Mouse (Mus musculus) thymus, postnatal 36 days (tissue): ENCODE measurements around the gene Nat10.

ENCODE experiments used
- DNase-seq, 2 experiments: peaks; one replicate each; pipeline ENCODE4 v3.0.0; 2022; ENCODE audit warnings: mixed read lengths in 2 of 2

Gene Nat10

GRCm38 (mm10) chr2:103743988-103744387 is 17.1 kb downstream of the Nat10 start:
- peak; percentile 65 to 77 for DNase-seq

DNA sequence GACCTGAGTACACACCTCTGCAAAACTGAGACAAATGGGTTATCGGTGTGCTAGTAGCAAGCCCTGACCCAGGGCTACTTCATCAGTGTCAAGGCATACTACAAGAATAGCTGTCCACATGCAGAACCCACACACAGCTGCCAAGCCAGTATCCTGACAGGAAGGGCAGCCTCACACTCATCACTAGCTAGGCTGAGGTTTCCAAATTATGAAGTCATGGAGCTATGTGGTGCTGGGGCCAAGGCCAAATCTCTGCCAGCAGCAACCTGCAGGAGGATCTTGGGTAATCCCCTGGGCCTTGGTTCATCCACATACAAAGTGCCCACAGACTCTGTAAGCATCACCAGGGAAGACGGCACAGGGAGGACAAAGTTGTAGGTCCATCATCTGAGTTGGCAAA is 17.5 kb downstream of the Nat10 start:
- no peak for DNase-seq

GRCm38 (mm10) chr2:103742821-103743220 is 18.2 kb downstream of the Nat10 start:
- DNase-seq, result no peak

GRCm38 (mm10) chr2:103731423-103731822 is 29.6 kb downstream of the Nat10 start:
- DNase-seq, result no peak

- DNase-seq, result no peak
Observed at GRCm38 (mm10) chr2:103730999-103731398, 30.1 kb downstream of the Nat10 start.

DNA sequence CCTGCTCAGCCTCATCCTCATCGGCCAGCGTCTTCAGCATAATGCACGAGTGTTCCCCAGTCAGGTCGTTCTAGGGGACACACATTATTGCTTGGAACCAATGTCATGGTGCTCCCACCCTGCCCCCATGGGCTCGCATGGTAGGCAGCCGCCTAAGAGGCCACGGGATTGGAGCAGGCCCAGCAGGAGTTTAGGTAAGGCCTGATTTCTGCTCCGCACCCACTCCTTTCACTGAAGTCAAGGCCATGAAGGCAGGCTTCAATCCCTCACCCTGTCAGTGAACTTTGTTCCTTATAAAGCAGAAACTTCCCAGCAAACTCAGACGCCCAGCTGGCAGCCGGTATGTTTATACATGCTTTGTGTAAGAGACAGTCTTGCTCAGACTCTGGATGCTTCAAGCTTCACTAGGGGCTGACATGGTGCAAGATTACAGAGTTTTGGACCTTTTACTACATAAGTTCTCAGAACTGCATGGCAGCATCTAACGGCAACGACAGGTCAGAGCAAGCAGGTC is 33.0 kb downstream of the Nat10 start:
- no peak for DNase-seq

- DNase-seq, result no peak
Observed at GRCm38 (mm10) chr2:103724521-103724920, 36.5 kb downstream of the Nat10 start.

DNA sequence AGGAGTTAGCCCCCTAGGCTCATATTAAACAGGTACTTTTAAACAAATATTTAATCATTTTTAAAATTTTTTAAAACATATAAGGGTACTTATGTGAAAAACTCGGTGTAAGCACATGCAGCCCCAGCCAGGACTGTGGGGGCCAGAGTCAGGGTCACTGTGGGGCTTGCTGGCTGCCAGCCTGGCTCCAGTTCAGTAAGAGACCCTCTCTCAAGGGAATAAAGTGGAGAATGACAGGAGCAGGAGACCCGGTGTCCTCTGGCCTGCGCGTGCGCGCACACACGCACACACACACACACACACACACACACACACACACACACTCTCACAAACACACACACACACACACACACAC is 41.8 kb downstream of the Nat10 start:
- DNase-seq, result no peak

DNA sequence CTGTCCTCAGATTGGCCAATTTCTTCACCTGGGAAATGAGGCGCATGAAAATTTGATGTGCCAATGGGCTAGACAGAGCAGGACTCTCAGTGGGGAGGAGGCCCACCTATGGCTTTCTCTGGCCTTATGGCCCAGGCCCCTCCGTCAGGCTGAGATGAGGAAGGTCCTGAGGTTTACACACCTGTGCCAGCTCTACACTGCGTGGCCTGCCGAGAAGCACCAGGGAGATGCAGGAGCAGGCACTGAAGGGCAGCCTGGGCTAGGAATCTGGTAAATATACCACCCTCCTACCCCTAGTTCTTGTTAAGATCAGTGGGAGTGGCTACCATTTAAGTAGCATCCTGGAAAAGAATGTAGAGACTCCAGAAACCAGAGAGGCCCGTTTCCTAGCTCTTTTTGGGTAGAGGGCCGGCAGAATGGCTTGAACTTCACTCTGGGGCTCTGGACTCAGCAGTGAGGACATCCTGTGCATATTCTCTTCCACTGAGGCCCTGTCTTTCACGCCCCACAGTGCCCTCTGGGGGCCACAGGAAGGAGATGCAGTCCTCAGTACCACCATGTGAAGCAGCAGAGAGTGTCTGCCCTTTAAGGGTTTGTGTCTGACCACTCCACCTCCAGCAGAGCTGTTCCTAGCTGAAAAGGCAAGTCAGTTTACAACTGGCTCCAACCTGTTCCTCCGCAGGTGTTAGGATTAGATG is 42.3 kb downstream of the Nat10 start:
- peak; percentile 79 to 80 for DNase-seq

DNA sequence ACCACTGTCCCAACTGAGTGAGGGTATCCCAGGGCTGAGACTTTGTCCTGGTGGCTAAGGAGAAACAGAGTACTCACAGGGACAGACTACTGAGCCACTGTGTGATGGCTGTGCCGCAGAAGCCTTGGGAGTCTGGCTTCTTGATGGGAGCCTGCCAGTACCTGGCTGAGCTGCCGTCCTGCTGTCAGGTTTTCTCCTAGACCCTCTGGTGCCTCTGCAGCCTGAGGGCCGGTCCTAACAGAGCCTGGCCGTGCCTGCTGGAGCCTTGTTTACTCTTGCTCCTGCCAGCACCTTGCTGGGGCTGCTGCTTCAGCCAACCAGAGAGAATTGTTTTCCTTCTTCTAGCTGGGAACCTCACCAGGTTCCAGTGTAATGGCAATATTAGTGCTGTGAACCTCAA is 46.7 kb downstream of the Nat10 start:
- DNase-seq, result no peak

- DNase-seq, result no peak
Observed at GRCm38 (mm10) chr2:103713831-103714230, 47.2 kb downstream of the Nat10 start.

DNA sequence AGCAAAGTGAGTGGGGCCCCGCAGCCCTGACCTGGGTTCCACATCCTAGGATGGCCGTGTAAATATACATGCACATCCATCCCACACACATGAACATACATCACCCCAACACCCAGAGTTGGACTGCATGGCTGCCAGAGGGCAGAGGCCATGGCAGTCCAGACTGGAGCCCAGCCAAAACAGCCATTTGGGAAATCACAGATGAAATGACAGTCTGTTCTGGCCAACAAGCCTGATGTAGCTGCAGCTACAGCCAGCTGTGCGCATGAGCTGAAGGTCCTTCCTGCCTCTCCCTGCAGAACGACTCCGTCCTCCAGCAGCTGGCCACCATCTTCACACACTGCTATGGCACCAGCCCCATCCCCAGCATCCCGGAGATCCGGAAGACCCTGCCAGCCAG is 50.2 kb downstream of the Nat10 start:
- DNase-seq, result no peak

DNA sequence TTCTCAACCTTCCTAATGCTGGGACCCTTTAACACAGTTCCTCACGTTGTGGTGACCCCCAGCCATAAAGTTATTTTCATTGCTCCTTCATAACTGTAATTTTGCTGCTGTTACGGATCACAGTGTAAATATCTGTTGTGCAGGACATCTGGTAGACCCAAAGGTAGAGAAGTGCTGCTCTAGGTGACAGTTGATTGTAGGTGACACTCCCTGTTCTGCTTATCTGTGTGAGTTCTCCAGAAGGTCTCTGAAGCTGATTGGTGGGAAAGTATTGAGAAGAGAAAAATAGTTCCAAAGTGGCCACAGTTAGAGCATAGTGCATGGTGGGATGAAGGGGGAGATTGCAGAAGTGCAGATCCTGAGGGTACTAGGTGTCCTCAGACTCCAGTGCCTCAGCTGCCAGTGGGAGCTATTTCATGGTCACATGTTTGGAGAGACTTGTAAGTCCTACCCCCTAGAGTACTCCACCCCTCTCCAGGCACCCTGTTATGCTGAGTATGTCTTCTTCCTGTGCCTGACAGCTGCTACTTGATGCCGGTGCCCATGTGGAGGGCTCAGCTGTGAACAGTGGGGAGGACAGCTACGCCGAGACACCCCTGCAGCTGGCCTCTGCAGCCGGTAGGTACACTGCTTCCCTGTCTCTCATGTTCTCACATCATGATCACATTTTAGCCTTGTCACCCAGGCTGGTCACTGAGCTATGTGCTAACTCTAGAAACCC is 53.9 kb downstream of the Nat10 start:
- no peak for DNase-seq

- no peak for DNase-seq
Observed at GRCm38 (mm10) chr2:103706226-103706625, 54.8 kb downstream of the Nat10 start.

GRCm38 (mm10) chr2:103705826-103706225 is 55.2 kb downstream of the Nat10 start:
- DNase-seq, result no peak

- no peak for DNase-seq
Observed at GRCm38 (mm10) chr2:103703865-103704264, 57.2 kb downstream of the Nat10 start.

- DNase-seq, result peak; percentile 34 to 63
Observed at GRCm38 (mm10) chr2:103703336-103703735, 57.7 kb downstream of the Nat10 start.

GRCm38 (mm10) chr2:103700514-103700913 is 60.6 kb downstream of the Nat10 start:
- DNase-seq, result peak; percentile 35 to 59

DNA sequence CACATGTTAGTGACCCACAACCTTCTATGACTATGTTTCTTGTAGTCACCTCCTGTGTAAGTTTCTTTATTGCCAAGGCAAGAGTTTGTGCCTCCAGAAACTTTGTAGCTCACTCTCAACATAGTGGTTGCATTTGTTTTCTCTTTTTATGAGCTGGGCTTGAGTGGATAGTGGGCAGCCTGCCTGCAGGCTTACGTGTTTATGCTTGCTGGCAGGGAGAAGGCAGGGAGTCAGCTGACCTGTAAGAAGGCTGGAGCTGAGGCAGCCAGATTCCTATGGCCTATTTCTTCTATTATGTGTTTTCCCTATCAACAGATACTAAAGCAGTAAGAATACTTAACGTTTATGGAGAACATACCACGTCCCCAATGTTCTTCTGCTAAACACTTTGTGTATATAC is 64.9 kb downstream of the Nat10 start:
- no peak for DNase-seq

DNA sequence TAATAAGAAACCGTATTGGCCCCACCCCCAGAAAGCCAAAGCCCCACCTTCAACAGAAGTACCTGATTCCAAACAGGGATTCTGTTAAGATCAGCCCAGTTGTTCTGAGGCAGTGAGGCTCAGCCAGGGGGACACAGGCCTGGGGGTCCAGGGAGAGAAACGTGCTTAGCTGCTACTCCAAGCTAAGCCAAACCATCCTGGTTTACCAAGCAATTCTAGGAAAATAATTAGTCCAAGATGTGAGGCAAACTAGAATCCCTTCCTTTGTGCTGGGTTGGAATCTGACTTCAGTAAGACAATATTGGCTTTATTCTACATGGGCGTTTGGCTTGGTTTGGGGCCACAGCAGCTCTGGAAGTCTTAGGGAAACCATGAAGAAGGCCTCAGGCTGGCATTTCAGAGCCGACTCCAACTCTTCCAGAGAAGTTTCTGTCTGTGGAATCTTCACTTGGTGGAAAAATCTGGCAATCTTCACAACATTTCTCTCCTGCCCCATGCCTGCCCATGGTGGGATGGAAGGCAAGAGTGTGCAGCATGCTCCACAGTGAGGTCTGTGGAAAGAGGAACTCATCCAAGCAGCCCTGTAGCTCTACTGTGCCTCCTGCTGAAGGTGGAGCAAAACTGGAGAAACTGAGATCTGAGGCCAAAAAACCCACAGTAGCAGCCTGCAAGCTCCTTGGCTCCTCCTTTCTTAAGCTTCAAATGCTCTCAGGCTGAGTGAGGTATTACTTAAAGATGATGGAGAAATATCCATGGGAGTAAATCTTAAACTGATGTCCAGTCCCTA is 66.1 kb downstream of the Nat10 start:
- no peak for DNase-seq

GRCm38 (mm10) chr2:103692810-103693209 is 68.3 kb downstream of the Nat10 start:
- DNase-seq, result no peak

DNA sequence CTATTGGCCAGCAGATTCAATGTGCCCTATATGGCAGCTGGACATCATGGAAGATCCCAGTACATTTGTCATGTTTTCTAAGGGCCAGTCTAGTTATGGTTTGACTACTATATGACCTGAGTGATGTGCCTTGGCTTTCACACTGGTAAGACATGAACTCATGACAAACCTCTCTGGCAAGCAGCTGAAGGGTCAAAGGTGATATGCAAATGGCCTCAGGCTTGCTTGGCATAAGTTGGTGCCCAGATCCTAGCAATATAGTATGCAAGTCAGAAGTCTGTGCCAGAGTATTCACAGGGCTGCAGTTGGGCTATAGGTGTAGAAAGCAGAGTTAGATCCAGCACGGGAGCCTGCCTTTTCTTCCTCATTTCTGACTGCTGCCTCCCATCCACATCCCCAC is 69.8 kb downstream of the Nat10 start:
- DNase-seq, result no peak

DNA sequence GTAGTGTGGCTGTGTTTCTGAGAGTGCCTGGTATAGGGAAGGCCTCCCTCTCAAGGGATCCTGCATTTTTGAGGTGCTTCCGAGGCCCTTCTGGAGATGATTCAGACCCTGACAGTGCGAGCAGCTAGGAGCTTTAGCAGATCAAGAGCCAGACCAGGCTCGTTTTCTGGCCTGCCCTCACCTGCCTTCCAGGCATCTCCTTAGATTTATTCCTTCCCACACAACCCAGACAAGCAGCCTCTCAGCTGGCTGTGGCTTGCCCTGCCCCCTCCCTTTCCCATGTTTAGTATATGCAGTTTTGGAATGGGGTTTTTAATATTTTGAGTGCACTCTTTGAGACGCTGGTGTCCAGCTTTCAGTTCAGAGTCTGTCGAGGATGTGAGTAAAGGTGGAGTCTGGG is 70.2 kb downstream of the Nat10 start:
- DNase-seq, result no peak

DNA sequence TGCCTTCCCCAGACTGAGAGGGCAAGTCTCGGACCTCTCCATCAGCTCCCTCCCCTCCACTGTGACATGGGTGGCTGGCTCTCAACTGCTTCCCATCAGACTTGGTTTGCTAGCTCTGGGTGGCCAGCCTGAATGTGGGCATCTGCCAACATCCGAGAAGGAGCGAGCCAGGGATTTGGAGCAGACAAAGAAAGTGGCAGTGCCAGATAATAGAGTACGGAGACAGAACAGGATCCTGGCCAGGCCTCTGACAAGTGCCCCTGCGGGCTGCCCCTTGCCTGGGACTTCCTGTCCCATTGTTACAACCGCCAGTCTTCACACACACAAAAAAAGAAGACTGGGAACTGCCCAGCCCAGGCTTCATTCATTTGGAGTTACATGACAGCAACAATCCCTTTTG is 70.6 kb downstream of the Nat10 start:
- no peak for DNase-seq
